ENCODE assay signal across 9 mouse cellular contexts in the genomic region with DNA sequence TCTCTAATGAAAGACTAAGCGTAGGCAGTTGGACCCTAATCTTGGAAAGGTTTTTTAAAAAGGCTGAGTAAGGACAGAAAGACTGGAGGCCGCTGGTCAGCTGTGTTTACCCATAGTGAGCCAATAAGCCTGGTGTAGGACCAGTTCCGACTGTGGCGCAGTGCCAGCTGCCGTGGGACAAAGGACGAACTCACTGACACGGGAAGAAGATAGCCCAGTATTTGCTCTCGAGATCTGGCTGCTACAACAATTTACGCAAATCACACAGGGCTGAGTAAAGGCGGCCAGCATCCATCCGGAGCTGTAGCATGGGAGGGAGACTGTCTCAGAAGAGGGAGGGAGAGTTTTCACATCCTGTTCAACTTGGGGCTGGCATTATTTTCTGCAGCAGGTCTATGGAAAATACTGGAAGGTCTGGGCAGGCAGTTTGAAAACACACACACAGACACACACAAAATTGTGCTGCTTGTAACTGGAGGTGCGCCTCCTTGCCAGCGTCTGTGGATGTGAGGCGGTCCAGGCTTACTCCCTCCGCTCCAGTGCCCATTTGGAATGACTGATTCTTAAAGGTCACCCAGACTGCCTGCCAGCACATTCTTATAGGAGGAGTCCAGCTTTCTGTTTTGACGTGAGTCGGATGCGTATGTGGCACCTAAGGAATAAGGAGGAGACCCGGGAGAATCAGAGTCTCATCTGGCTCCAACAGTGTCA.
A peak's percentile ranks its signal among the peaks of the same experiment; 100 is the strongest.
DNase-seq lines count a peak whose midpoint lies in the region; ATAC-seq lines count a peak whose summit lies in the region.
"Had no signal": no experiment of that assay in that cellular context is flagged by ENCODE, and none has a peak within 500 bp of the region (broad histone marks: within the 10 kb centered on the region; RNA-seq: fewer than 3 reads in every experiment).

No protein-coding gene starts in this region.

- no peaks in the 10 kb centered on the region for H3K4me1 ChIP-seq in kidney, embryonic 14.5 days (ENCODE audit: control insufficient read depth, insufficient read depth, low read length)
- peaks cover 0 to 8% of the 10 kb centered on the region in 2 experiments; a peak in 1 of 4 replicates for H3K4me1 ChIP-seq in heart, embryonic 14.5 days (ENCODE audit: control insufficient read depth in 2 of 2, insufficient read depth in 2 of 2, low read length in 2 of 2)
- no peaks in the 10 kb centered on the region for H3K4me1 ChIP-seq in midbrain, embryonic 11.5 days (ENCODE audit: control insufficient read depth, insufficient read depth, low read length)
- H3K4me1 ChIP-seq: megakaryocyte, embryonic 14.5 days had no signal

- no peaks in the 10 kb centered on the region for H3K9me3 ChIP-seq in kidney, embryonic 14.5 days (ENCODE audit: control insufficient read depth, low read length)
- no peaks in the 10 kb centered on the region for H3K9me3 ChIP-seq in heart, embryonic 14.5 days (ENCODE audit: control insufficient read depth, low read length)
- no peaks in the 10 kb centered on the region for H3K9me3 ChIP-seq in midbrain, embryonic 11.5 days (ENCODE audit: control insufficient read depth, low read length)
- H3K9me3 ChIP-seq: megakaryocyte, embryonic 14.5 days had no signal

- peak; percentile 71 for DNase-seq in kidney, adult 11 months
- peak; percentile 84 to 87 for DNase-seq in cerebellum, postnatal 10 days
- DNase-seq in layer of hippocampus, adult 9-11 months = peak; percentile 31
- DNase-seq in midbrain, embryonic 11.5 days (ENCODE audit: low spot score, missing footprints) = no peak
- peak; percentile 34 for DNase-seq in urinary bladder, postnatal 25 days (ENCODE audit: low spot score)
- no peak for DNase-seq in spleen, adult 18-20 months

- H3K36me3 ChIP-seq in kidney, embryonic 14.5 days (ENCODE audit: control insufficient read depth, insufficient read depth, low read length) = no peaks in the 10 kb centered on the region
- no peaks in the 10 kb centered on the region for H3K36me3 ChIP-seq in heart, embryonic 14.5 days (ENCODE audit: control insufficient read depth, insufficient read depth, low read length)
- no peaks in the 10 kb centered on the region for H3K36me3 ChIP-seq in midbrain, embryonic 11.5 days (ENCODE audit: control insufficient read depth, insufficient read depth, low read length)

- no peak for ATAC-seq in kidney, embryonic 14.5 days (ENCODE audit: low FRiP score, low TSS enrichment)
- 0 out of 2 replicates have a peak, but pooled peaks have one; percentile 21 for ATAC-seq in heart, embryonic 14.5 days (ENCODE audit: insufficient number of reproducible peaks, insufficient read depth, low FRiP score, low read depth)
- ATAC-seq in midbrain, embryonic 11.5 days (ENCODE audit: low FRiP score) = peak; percentile 84

- H3K4me3 ChIP-seq in kidney, embryonic 14.5 days (ENCODE audit: low read length) = no peak overlapping the region
- H3K4me3 ChIP-seq in heart, embryonic 14.5 days (ENCODE audit: control insufficient read depth in 1 of 2, insufficient read depth in 1 of 2, low read depth in 1 of 2, low read length in 2 of 2) = no peak overlapping the region
- H3K4me3 ChIP-seq in midbrain, embryonic 11.5 days (ENCODE audit: low read depth, low read length) = no peak overlapping the region
- H3K4me3 ChIP-seq: megakaryocyte, embryonic 14.5 days had no signal

- no peak overlapping the region; the same call in 1 of the 2 replicates for H3K4me2 ChIP-seq in kidney, embryonic 14.5 days (replicated peaks; ENCODE audit: low read depth, low read length)
- H3K4me2 ChIP-seq in heart, embryonic 14.5 days (ENCODE audit: low read length) = no peak overlapping the region
- H3K4me2 ChIP-seq in midbrain, embryonic 11.5 days = no peak overlapping the region

- no peak overlapping the region for H3K27ac ChIP-seq in kidney, embryonic 14.5 days (ENCODE audit: low read depth, low read length)
- H3K27ac ChIP-seq in heart, embryonic 14.5 days (replicated peaks in 1 of 2; ENCODE audit: control insufficient read depth in 1 of 2, insufficient read depth in 1 of 2, low read depth in 2 of 2, low read length in 2 of 2) = 0 out of 4 replicates have a peak overlapping the region, but pooled peaks of 1 of the 2 experiments have one; percentile 24
- no peak overlapping the region; the same call in 1 of the 2 replicates for H3K27ac ChIP-seq in midbrain, embryonic 11.5 days (ENCODE audit: low read depth, low read length)

- H3K9ac ChIP-seq in kidney, embryonic 14.5 days (ENCODE audit: low read depth, low read length) = no peak overlapping the region
- H3K9ac ChIP-seq in heart, embryonic 14.5 days (ENCODE audit: low read length) = no peak overlapping the region
- no peak overlapping the region for H3K9ac ChIP-seq in midbrain, embryonic 11.5 days (ENCODE audit: low read length)

- 61% methylated on average over 19 of the region's 19 CpGs for WGBS in kidney, embryonic 14.5 days
- 55% methylated on average over 19 of the region's 19 CpGs for WGBS in heart, embryonic 14.5 days
- WGBS in midbrain, embryonic 11.5 days = 64% methylated on average over 19 of the region's 19 CpGs

- H3K27me3 ChIP-seq in kidney, embryonic 14.5 days (ENCODE audit: control insufficient read depth, insufficient read depth, low read length) = no peaks in the 10 kb centered on the region
- no peaks in the 10 kb centered on the region for H3K27me3 ChIP-seq in heart, embryonic 14.5 days (ENCODE audit: control insufficient read depth, insufficient read depth, low read length)
- no peaks in the 10 kb centered on the region for H3K27me3 ChIP-seq in midbrain, embryonic 11.5 days (ENCODE audit: control insufficient read depth, insufficient read depth, low read length)
- H3K27me3 ChIP-seq: megakaryocyte, embryonic 14.5 days had no signal

Comparison
In these comparisons a context has a peak if more than half of its experiments do, and no peak if none do; other contexts are left out.
1. DNase-seq: peak in kidney, adult 11 months (single experiment), cerebellum, postnatal 10 days (2 of 2), layer of hippocampus, adult 9-11 months (single experiment) and urinary bladder, postnatal 25 days (single experiment); none in midbrain, embryonic 11.5 days (single experiment) and spleen, adult 18-20 months (0 of 2).